Mouse (Mus musculus) heart, embryonic 10.5 days (tissue): ENCODE results near the gene 1700016K19Rik. TPM values are rescaled to one million over a fixed set of nuclear protein-coding genes. Genes with fewer than 3 reads are reported as not detected.
"Not testable (repeated sequence)": the region's sequence is repeated elsewhere in the genome, so short reads cannot be mapped to it uniquely, and the experiment has no call there.

ENCODE experiments used
- DNase-seq: peaks from one replicate; pipeline ENCODE4 v3.0.0-alpha.2; 2017; ENCODE audit warnings: low spot score
- H3K27ac ChIP-seq: fragments of 300-500 bp; sonication (generic); 2 replicates; pipeline ENCODE4 v1.5.1; 2016; ENCODE audit warnings: mild to moderate bottlenecking
- H3K27me3 ChIP-seq: fragments of 300-500 bp; sonication (generic); 2 replicates; pipeline ENCODE4 v1.6.1; 2016; ENCODE audit warnings: mild to moderate bottlenecking; ENCODE audit not compliant: poor library complexity, insufficient read depth, severe bottlenecking
- H3K36me3 ChIP-seq: fragments of 300-500 bp; sonication (generic); 2 replicates; pipeline ENCODE4 v1.6.1; 2016; ENCODE audit warnings: mild to moderate bottlenecking, moderate library complexity
- H3K4me1 ChIP-seq: fragments of 300-500 bp; sonication (generic); 2 replicates; pipeline ENCODE4 v1.6.1; 2016; ENCODE audit warnings: mild to moderate bottlenecking
- H3K4me3 ChIP-seq: fragments of 300-500 bp; sonication (generic); 2 replicates; pipeline ENCODE4 v1.5.1; 2016; ENCODE audit warnings: mild to moderate bottlenecking, moderate library complexity
- H3K9me3 ChIP-seq: fragments of 300-500 bp; sonication (generic); 2 replicates; pipeline ENCODE4 v1.6.1; 2016; ENCODE audit warnings: mild to moderate bottlenecking, moderate library complexity
- WGBS: fragments of 180-500 bp; shearing (Covaris S2); methylation state at CpG from one replicate; pipeline ENCODE4 v1.1.7; 2016; 5-methylcytosine and 5-hydroxymethylcytosine counted together
- polyA plus RNA-seq: library from polyadenylated mRNA; unstranded; fragments of >200 nt; fragmentation: Nextera tagmentation; extraction: Ambion mirVana; gene quantifications from 2 replicates; pipeline ENCODE4 v1.2.1, GENCODE M21; 2016

Gene 1700016K19Rik
- polyA plus RNA-seq, 1 experiment from 2014 or later: not detected

DNA sequence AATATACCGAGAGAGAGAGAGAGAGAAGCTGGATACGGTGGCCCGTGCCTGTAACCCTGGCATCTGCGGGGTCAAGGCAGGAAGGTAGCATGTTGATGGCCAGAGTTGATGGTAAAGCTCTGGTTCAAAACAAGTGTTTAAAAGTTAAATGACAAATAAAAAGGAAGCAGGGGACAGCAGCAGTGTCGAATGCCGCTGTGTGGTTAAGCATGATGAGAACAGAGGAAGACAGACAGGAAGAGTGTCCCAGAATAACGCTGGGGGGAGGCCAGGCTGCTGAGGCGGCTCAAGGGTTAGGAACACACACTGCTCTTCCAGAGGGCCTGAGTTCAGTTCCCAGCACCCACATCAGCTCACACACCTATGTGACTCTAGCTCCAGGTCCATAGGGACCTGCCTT is 7.2 kb upstream of the 1700016K19Rik start:
- H3K27me3 ChIP-seq: no peaks in the 10 kb centered on the region; the same call in 1 of the 2 replicates
- no peaks in the 10 kb centered on the region for H3K9me3 ChIP-seq
- no peaks in the 10 kb centered on the region for H3K4me1 ChIP-seq
- H3K27ac ChIP-seq: no peak overlapping the region
- no peaks in the 10 kb centered on the region for H3K36me3 ChIP-seq
- H3K4me3 ChIP-seq: no peak overlapping the region
- WGBS: 76% methylated on average over 8 of the region's 8 CpGs
- DNase-seq: no peak

- H3K36me3 ChIP-seq: no peaks in the 10 kb centered on the region
- H3K27ac ChIP-seq: no peak overlapping the region
- WGBS: 66% methylated on average over 9 of the region's 9 CpGs
- no peaks in the 10 kb centered on the region for H3K4me1 ChIP-seq
- no peak overlapping the region for H3K4me3 ChIP-seq
- H3K9me3 ChIP-seq: no peaks in the 10 kb centered on the region
- no peak for DNase-seq
- H3K27me3 ChIP-seq: peaks cover 3% of the 10 kb centered on the region; the same call in 1 of the 2 replicates
Observed at GRCm38 (mm10) chr11:75994357-75994756, 5.4 kb upstream of the 1700016K19Rik start.

- H3K27ac ChIP-seq: no peak overlapping the region
- H3K36me3 ChIP-seq: no peaks in the 10 kb centered on the region
- no peak overlapping the region for H3K4me3 ChIP-seq
- no peak for DNase-seq
- H3K9me3 ChIP-seq: no peaks in the 10 kb centered on the region
- 0 out of 2 replicates have a peak, but pooled peaks cover 5% of the 10 kb centered on the region for H3K4me1 ChIP-seq
- H3K27me3 ChIP-seq: peaks cover 33% of the 10 kb centered on the region
- WGBS: 80% methylated on average over 5 of the region's 5 CpGs
Observed at GRCm38 (mm10) chr11:76000701-76001100, 989 bp downstream of the 1700016K19Rik start.

DNA sequence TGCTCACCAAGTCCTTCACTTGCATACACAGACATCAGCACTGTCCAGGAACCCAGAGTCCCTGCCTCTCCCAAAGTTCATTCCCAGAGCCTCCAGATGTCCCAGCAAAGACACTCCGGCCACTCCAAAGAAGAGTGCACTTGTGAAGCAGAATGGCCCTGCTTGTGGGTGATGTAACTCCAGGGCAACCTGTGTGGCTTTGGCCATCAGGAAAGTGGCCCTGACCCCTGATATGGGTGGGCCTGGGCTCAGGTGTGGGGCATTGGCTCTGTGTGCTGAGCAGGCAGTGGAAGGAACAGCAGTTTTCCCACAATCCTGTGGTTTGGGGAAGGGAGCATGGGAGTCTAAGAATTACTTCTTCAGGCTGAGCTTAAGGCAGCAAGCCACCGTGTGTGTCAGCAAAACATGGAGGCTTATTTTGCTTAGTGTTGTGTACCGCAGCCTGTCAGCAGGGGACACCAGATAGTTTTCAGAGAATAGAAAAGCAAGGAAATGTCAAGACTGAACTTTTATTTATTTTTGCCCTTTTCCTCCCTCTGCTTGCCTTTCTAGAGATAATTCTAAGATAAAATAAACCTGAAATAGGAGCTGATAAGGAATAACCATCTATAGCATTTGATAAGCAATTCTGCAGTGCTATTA is 1.6 kb downstream of the 1700016K19Rik start:
- DNase-seq: no peak
- H3K9me3 ChIP-seq: no peaks in the 10 kb centered on the region
- 46% methylated on average over 3 of the region's 3 CpGs for WGBS
- H3K4me3 ChIP-seq: no peak overlapping the region
- H3K4me1 ChIP-seq: 0 out of 2 replicates have a peak, but pooled peaks cover 5% of the 10 kb centered on the region
- no peak overlapping the region for H3K27ac ChIP-seq
- no peaks in the 10 kb centered on the region for H3K36me3 ChIP-seq
- peaks cover 33% of the 10 kb centered on the region for H3K27me3 ChIP-seq

GRCm38 (mm10) chr11:76004276-76004675 is 4.6 kb downstream of the 1700016K19Rik start:
- not testable (repeated sequence) for H3K27ac ChIP-seq, H3K9me3 ChIP-seq, H3K36me3 ChIP-seq, H3K4me3 ChIP-seq, H3K4me1 ChIP-seq, DNase-seq
- WGBS: 85% methylated on average over 7 of the region's 7 CpGs
- peaks cover 29% of the 10 kb centered on the region for H3K27me3 ChIP-seq

GRCm38 (mm10) chr11:76008162-76008561 is 8.4 kb downstream of the 1700016K19Rik start:
- Histone ChIP-seq H3K9me3 (no peaks in the 10 kb centered on the region), H3K4me3 (no peak overlapping the region), H3K27me3 (peaks cover 8% of the 10 kb centered on the region), H3K27ac (no peak overlapping the region), H3K36me3 (no peaks in the 10 kb centered on the region), H3K4me1 (no peaks in the 10 kb centered on the region)
- WGBS: 78% methylated on average over 2 of the region's 2 CpGs
- DNase-seq: no peak

DNA sequence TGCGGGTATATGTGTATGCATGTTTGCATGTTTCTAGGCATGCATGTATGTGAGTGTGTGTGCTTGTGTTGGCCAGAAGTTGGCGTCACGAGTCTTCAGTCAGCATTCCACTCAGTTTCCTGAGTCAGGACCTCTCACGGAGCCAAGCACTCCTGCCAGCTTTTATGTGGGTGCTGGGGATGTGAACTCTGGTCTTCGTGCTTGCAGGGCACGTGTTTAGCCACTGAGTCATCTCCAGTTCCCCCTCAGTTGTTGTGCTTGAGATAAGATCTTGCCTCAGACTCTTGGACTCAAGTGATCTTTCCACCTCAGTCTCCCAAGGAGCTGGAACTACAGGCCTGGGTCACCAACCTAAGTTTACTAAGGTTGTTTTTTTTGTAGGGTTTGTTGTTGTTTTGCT is 9.4 kb downstream of the 1700016K19Rik start:
- no peak overlapping the region for H3K4me3 ChIP-seq
- 77% methylated on average over 6 of the region's 6 CpGs for WGBS
- H3K4me1 ChIP-seq: no peaks in the 10 kb centered on the region
- DNase-seq: no peak
- no peak overlapping the region for H3K27ac ChIP-seq
- no peaks in the 10 kb centered on the region for H3K9me3 ChIP-seq
- H3K27me3 ChIP-seq: 0 out of 2 replicates have a peak, but pooled peaks cover 3% of the 10 kb centered on the region
- no peaks in the 10 kb centered on the region for H3K36me3 ChIP-seq

DNA sequence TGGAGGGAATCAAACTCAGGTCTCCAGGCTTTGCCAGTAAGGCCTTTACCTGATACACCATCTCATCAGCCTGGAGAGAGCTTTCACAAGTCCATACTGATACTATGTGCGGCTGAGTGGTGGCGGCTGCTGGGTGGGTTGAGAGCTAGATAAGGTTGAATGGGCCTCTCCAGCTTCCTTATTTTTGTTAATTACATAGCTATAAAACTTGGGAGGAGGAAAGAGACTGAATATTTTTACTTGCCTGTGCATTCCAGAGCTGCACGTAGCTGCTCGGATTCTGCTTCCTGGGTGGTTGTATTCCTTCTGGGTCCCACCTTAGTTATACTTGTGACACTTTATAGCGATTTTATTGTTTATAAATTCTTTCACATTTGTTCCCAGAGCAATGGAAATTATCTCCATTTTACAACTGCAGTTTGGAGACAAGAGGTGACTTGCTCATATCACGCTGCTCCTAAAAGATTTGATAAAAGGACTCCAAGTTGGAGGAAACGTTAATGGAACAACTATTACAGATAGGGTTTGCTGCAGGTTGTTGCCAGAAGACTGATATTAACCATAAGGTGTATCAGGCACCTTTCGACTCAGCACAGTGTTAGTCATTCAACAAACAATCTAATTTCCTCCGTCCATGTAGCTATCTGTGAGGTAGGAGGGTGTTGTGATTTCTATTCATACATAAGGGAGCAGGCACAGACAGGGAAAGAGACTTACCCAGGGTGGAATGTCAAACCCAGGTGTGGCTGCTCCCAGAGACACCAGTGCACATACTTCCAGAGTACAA is 11.3 kb downstream of the 1700016K19Rik start:
- WGBS: 67% methylated on average over 9 of the region's 9 CpGs
- no peaks in the 10 kb centered on the region for H3K4me1 ChIP-seq
- no peaks in the 10 kb centered on the region for H3K9me3 ChIP-seq
- no peaks in the 10 kb centered on the region for H3K36me3 ChIP-seq
- 0 out of 2 replicates have a peak, but pooled peaks cover 3% of the 10 kb centered on the region for H3K27me3 ChIP-seq
- H3K27ac ChIP-seq: no peak overlapping the region
- DNase-seq: no peak
- no peak overlapping the region for H3K4me3 ChIP-seq

GRCm38 (mm10) chr11:76015251-76015650 is 15.5 kb downstream of the 1700016K19Rik start:
- H3K4me3 ChIP-seq: no peak overlapping the region
- DNase-seq: no peak
- 85% methylated on average over 6 of the region's 6 CpGs for WGBS
- H3K27me3 ChIP-seq: 0 out of 2 replicates have a peak, but pooled peaks cover 3% of the 10 kb centered on the region
- 0 out of 2 replicates have a peak, but pooled peaks cover 5% of the 10 kb centered on the region for H3K4me1 ChIP-seq
- no peak overlapping the region for H3K27ac ChIP-seq
- H3K36me3 ChIP-seq: no peaks in the 10 kb centered on the region
- no peaks in the 10 kb centered on the region for H3K9me3 ChIP-seq

DNA sequence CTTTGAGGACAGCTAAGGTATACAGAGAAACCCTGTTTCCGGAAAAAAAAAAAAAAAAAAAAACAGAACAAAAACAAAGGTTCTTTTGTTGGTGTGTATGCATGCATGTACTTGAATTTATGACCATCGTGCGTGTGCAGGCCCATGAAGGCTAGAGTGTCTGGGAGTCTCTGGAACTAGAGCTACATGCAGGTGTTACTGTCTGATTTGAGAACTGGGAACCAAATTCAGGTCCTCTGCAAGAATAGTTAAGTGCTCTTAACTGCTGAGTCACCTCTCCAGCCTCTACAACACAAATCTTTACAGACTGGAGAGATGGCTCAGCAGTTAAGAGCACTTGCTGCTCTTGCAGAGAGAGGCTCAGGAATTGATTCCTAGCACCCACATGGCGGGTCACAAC is 16.1 kb downstream of the 1700016K19Rik start:
- Histone ChIP-seq H3K27me3 (0 out of 2 replicates have a peak, but pooled peaks cover 3% of the 10 kb centered on the region), H3K9me3 (no peaks in the 10 kb centered on the region), H3K27ac (no peak overlapping the region), H3K4me3 (no peak overlapping the region), H3K4me1 (0 out of 2 replicates have a peak, but pooled peaks cover 5% of the 10 kb centered on the region), H3K36me3 (no peaks in the 10 kb centered on the region)
- 81% methylated on average over 4 of the region's 4 CpGs for WGBS
- no peak for DNase-seq

GRCm38 (mm10) chr11:76019879-76020278 is 20.2 kb downstream of the 1700016K19Rik start:
- peaks cover 9% of the 10 kb centered on the region; the same call in 1 of the 2 replicates for H3K36me3 ChIP-seq
- no peak overlapping the region for H3K27ac ChIP-seq
- no peak for DNase-seq
- no peaks in the 10 kb centered on the region for H3K27me3 ChIP-seq
- peaks cover 5% of the 10 kb centered on the region; the same call in 1 of the 2 replicates for H3K4me1 ChIP-seq
- 84% methylated on average over 4 of the region's 4 CpGs for WGBS
- H3K4me3 ChIP-seq: no peak overlapping the region
- no peaks in the 10 kb centered on the region for H3K9me3 ChIP-seq

- 63% methylated on average over 9 of the region's 9 CpGs for WGBS
- Histone ChIP-seq H3K36me3 (peaks cover 9% of the 10 kb centered on the region; the same call in 1 of the 2 replicates), H3K4me1 (peaks cover 15% of the 10 kb centered on the region), H3K9me3 (no peaks in the 10 kb centered on the region), H3K27ac (no peak overlapping the region), H3K4me3 (no peak overlapping the region), H3K27me3 (peaks cover 2% of the 10 kb centered on the region; the same call in 1 of the 2 replicates)
- DNase-seq: no peak
Observed at GRCm38 (mm10) chr11:76020916-76021315, 21.2 kb downstream of the 1700016K19Rik start.

GRCm38 (mm10) chr11:76025080-76025583 is 25.4 kb downstream of the 1700016K19Rik start:
- no peak overlapping the region for H3K27ac ChIP-seq

More at GRCm38 (mm10) chr11:76025080-76025583, 25.4 kb downstream of the 1700016K19Rik start:
- WGBS: 69% methylated on average over 7 of the region's 7 CpGs
- H3K36me3 ChIP-seq: peaks cover 9% of the 10 kb centered on the region; the same call in 1 of the 2 replicates
- DNase-seq: no peak
- peaks cover 32% of the 10 kb centered on the region for H3K4me1 ChIP-seq
- H3K9me3 ChIP-seq: no peaks in the 10 kb centered on the region
- H3K4me3 ChIP-seq: no peak overlapping the region
- peaks cover 20% of the 10 kb centered on the region for H3K27me3 ChIP-seq
